ENCODE assay signal across 9 mouse cellular contexts in genomic region chr5:77228986-77229385, GRCm38 (mm10). TPM values are rescaled to one million over a fixed set of nuclear protein-coding genes. Genes with fewer than 3 reads are reported as not detected.
DNase-seq lines count a peak whose midpoint lies in the region; ATAC-seq and TF ChIP-seq lines count a peak whose summit lies in the region.
"Had no signal": no experiment of that assay in that cellular context is flagged by ENCODE, and none has a peak within 500 bp of the region (broad histone marks: within the 10 kb centered on the region; RNA-seq: fewer than 3 reads in every experiment).

No protein-coding gene starts in this region.

- TF ChIP-seq POLR2A in liver, adult 2 months (IDR thresholded peaks at IDR 0.05; ENCODE audit: extremely low read depth, insufficient read depth, low read length): no peak

- no peaks in the 10 kb centered on the region for H3K9me3 ChIP-seq in liver, embryonic 12.5 days (replicated peaks)
- no peaks in the 10 kb centered on the region for H3K9me3 ChIP-seq in forebrain, embryonic 13.5 days (replicated peaks)
- no peaks in the 10 kb centered on the region for H3K9me3 ChIP-seq in midbrain, embryonic 13.5 days
- H3K9me3 ChIP-seq: midbrain, embryonic 12.5 days had no signal

- no peak overlapping the region for H3K9ac ChIP-seq in liver, adult 2 months (ENCODE audit: low read depth, low read length)
- no peak overlapping the region for H3K9ac ChIP-seq in liver, embryonic 12.5 days
- H3K9ac ChIP-seq in forebrain, embryonic 13.5 days: no peak overlapping the region
- H3K9ac ChIP-seq in midbrain, embryonic 13.5 days (replicated peaks): no peak overlapping the region
- H3K9ac ChIP-seq: midbrain, embryonic 12.5 days had no signal

- peak; percentile 41 for DNase-seq in liver, adult 2 months (ENCODE audit: extremely low read depth, low read depth, low spot score)
- peak; percentile 68 for DNase-seq in R1 (ENCODE audit: low read depth, low spot score)
- DNase-seq in thymus, postnatal 4 days: no peak
- DNase-seq in natural killer cell, adult 2 months (ENCODE audit: low spot score in 2 of 2): no peak
- no peak for DNase-seq in adrenal gland, postnatal 10 days

- ATAC-seq in liver, embryonic 12.5 days: no peak
- ATAC-seq in forebrain, embryonic 13.5 days: peak; percentile 81
- peak; percentile 73 for ATAC-seq in midbrain, embryonic 13.5 days

- no peak overlapping the region for H3K4me3 ChIP-seq in liver, adult 2 months (ENCODE audit: insufficient read depth, low read depth, low read length)
- H3K4me3 ChIP-seq in liver, embryonic 12.5 days: no peak overlapping the region
- no peak overlapping the region for H3K4me3 ChIP-seq in forebrain, embryonic 13.5 days
- no peak overlapping the region for H3K4me3 ChIP-seq in midbrain, embryonic 13.5 days (replicated peaks)
- H3K4me3 ChIP-seq: midbrain, embryonic 12.5 days had no signal

- no peaks in the 10 kb centered on the region for H3K36me3 ChIP-seq in liver, adult 2 months (ENCODE audit: control insufficient read depth, insufficient read depth, low read length)
- H3K36me3 ChIP-seq in liver, embryonic 12.5 days: no peaks in the 10 kb centered on the region
- H3K36me3 ChIP-seq in forebrain, embryonic 13.5 days (ENCODE audit: poor library complexity, severe bottlenecking): no peaks in the 10 kb centered on the region
- no peaks in the 10 kb centered on the region for H3K36me3 ChIP-seq in midbrain, embryonic 13.5 days
- H3K36me3 ChIP-seq: midbrain, embryonic 12.5 days had no signal

- no peaks in the 10 kb centered on the region for H3K27me3 ChIP-seq in liver, adult 2 months (ENCODE audit: control insufficient read depth, insufficient read depth, low read length)
- no peaks in the 10 kb centered on the region for H3K27me3 ChIP-seq in liver, embryonic 12.5 days (replicated peaks)
- H3K27me3 ChIP-seq in forebrain, embryonic 13.5 days: no peaks in the 10 kb centered on the region
- H3K27me3 ChIP-seq in midbrain, embryonic 13.5 days: no peaks in the 10 kb centered on the region
- H3K27me3 ChIP-seq: midbrain, embryonic 12.5 days had no signal

- 33% methylated on average over 1 of the region's 1 CpGs for WGBS in liver, adult 2 months
- WGBS in liver, embryonic 12.5 days (ENCODE audit: insufficient replicate concordance): 16% methylated on average over 1 of the region's 1 CpGs
- 21% methylated on average over 1 of the region's 1 CpGs for WGBS in forebrain, embryonic 13.5 days
- WGBS in midbrain, embryonic 13.5 days: 25% methylated on average over 1 of the region's 1 CpGs

- peak; percentile 50 for TF ChIP-seq CTCF in liver, adult 2 months (IDR thresholded peaks at IDR 0.05; ENCODE audit: low read depth, low read length)

- H3K4me2 ChIP-seq in liver, embryonic 12.5 days: no peak overlapping the region
- H3K4me2 ChIP-seq in forebrain, embryonic 13.5 days: no peak overlapping the region
- H3K4me2 ChIP-seq in midbrain, embryonic 13.5 days (replicated peaks): no peak overlapping the region
- H3K4me2 ChIP-seq: midbrain, embryonic 12.5 days had no signal

- no peak overlapping the region for H3K27ac ChIP-seq in liver, adult 2 months (replicated peaks; ENCODE audit: insufficient read depth, low read depth, low read length)
- no peak overlapping the region for H3K27ac ChIP-seq in liver, embryonic 12.5 days
- no peak overlapping the region for H3K27ac ChIP-seq in forebrain, embryonic 13.5 days
- no peak overlapping the region for H3K27ac ChIP-seq in midbrain, embryonic 13.5 days
- H3K27ac ChIP-seq: midbrain, embryonic 12.5 days had no signal

- H3K4me1 ChIP-seq in liver, adult 2 months (ENCODE audit: control insufficient read depth, insufficient read depth, low read length): no peaks in the 10 kb centered on the region
- H3K4me1 ChIP-seq in liver, embryonic 12.5 days: no peaks in the 10 kb centered on the region
- H3K4me1 ChIP-seq in forebrain, embryonic 13.5 days: no peaks in the 10 kb centered on the region
- H3K4me1 ChIP-seq in midbrain, embryonic 13.5 days (replicated peaks): no peaks in the 10 kb centered on the region
- H3K4me1 ChIP-seq: midbrain, embryonic 12.5 days had no signal

- H3K79me2 ChIP-seq in liver, adult 2 months (ENCODE audit: control insufficient read depth, insufficient read depth, low read length): no peaks in the 10 kb centered on the region

RNA-seq across cellular contexts. Expression of gene Spink2, which starts 17.7 kb away (rescaled TPM):
- not detected in 2 replicates for total RNA-seq in liver, adult 2 months (2014; rRNA removed)
- 0.16 TPM in 1 of 2 replicates, not detected in the other for polyA plus RNA-seq in liver, adult 2 months (2012; rRNA removed)
- 0.23 TPM in 1 of 2 replicates, not detected in the other for polyA plus RNA-seq in liver, embryonic 12.5 days (2016; fragmentation: Nextera tagmentation; extraction: Ambion mirVana)
- 0.94 and 1.4 TPM in 2 replicates for polyA plus RNA-seq in forebrain, embryonic 13.5 days (2015; fragmentation: Nextera tagmentation; extraction: Ambion mirVana)
- polyA plus RNA-seq in midbrain, embryonic 13.5 days (2015; fragmentation: Nextera tagmentation; extraction: Ambion mirVana): 0.48 TPM in 1 of 2 replicates, not detected in the other
- under 1 TPM in 1 of 2 experiments, not detected in 1; 0.85 TPM for total RNA-seq in adrenal gland, postnatal 10 days (2021)
- polyA plus RNA-seq: midbrain, embryonic 12.5 days had no signal

RNA-seq across cellular contexts. Expression of gene Rest, which starts 36.3 kb away (rescaled TPM):
- 9.8 and 9.9 TPM in 2 replicates for total RNA-seq in liver, adult 2 months (2014; rRNA removed)
- 3.3 and 3.7 TPM in 2 replicates for polyA plus RNA-seq in liver, adult 2 months (2012; rRNA removed)
- 12.3 and 12.9 TPM in 2 replicates for polyA plus RNA-seq in liver, embryonic 12.5 days (2016; fragmentation: Nextera tagmentation; extraction: Ambion mirVana)
- polyA plus RNA-seq in forebrain, embryonic 13.5 days (2015; fragmentation: Nextera tagmentation; extraction: Ambion mirVana): 11.1 and 13.1 TPM in 2 replicates
- 8.0 and 8.5 TPM in 2 replicates for polyA plus RNA-seq in midbrain, embryonic 13.5 days (2015; fragmentation: Nextera tagmentation; extraction: Ambion mirVana)
- 10 to 100 TPM; 26.3 TPM for total RNA-seq in adrenal gland, postnatal 10 days (2021)

Comparison
In these comparisons a context has a peak if more than half of its experiments do, and no peak if none do; other contexts are left out.
1. DNase-seq: peak in liver, adult 2 months (single experiment) and R1 (single experiment); none in thymus, postnatal 4 days (single experiment), natural killer cell, adult 2 months (0 of 2) and adrenal gland, postnatal 10 days (single experiment).